In genomic region chrX:59485426-59485825, GRCm38 (mm10) we compare ENCODE assay signal across 25 mouse cellular contexts.
"Had no signal": no experiment of that assay in that cellular context is flagged by ENCODE, and none has a peak within 500 bp of the region (broad histone marks: within the 10 kb centered on the region; RNA-seq: fewer than 3 reads in every experiment).

No protein-coding gene starts in this region.

- H3K9ac ChIP-seq: embryonic facial prominence, embryonic 12.5 days; embryonic facial prominence, embryonic 13.5 days; embryonic facial prominence, embryonic 15.5 days; forebrain, embryonic 12.5 days; forebrain, embryonic 13.5 days; forebrain, embryonic 15.5 days; forebrain, postnatal 0 days had no signal

- H3K27ac ChIP-seq: embryonic facial prominence, embryonic 10.5 days; embryonic facial prominence, embryonic 12.5 days; embryonic facial prominence, embryonic 13.5 days; embryonic facial prominence, embryonic 15.5 days; forebrain, embryonic 10.5 days; forebrain, embryonic 12.5 days; forebrain, embryonic 13.5 days; forebrain, embryonic 15.5 days; gastrocnemius, adult 2 months; heart, adult 2 months; heart, embryonic 10.5 days had no signal

- DNase-seq: cerebellum, adult 9-10 months; cerebellum, adult 9-11 months; cerebellum, postnatal 36 days; embryo, embryonic 11 days; forebrain, postnatal 0 days; gastrocnemius, adult 2 months; gastrocnemius, postnatal 10 days; gastrocnemius, postnatal 14 days; gastrocnemius, postnatal 25 days; gastrocnemius, postnatal 36 days; heart, adult 11 months; heart, adult 18-20 months; heart, adult 2 months had no signal

- H3K27me3 ChIP-seq: embryonic facial prominence, embryonic 12.5 days; embryonic facial prominence, embryonic 13.5 days; embryonic facial prominence, embryonic 15.5 days; forebrain, embryonic 12.5 days; forebrain, embryonic 13.5 days; forebrain, embryonic 15.5 days had no signal

- H3K4me1 ChIP-seq: embryonic facial prominence, embryonic 10.5 days; embryonic facial prominence, embryonic 12.5 days; embryonic facial prominence, embryonic 13.5 days; embryonic facial prominence, embryonic 15.5 days; forebrain, embryonic 10.5 days; forebrain, embryonic 12.5 days; forebrain, embryonic 13.5 days; forebrain, embryonic 15.5 days; heart, embryonic 10.5 days had no signal

- H3K4me3 ChIP-seq: embryonic facial prominence, embryonic 10.5 days; embryonic facial prominence, embryonic 12.5 days; embryonic facial prominence, embryonic 13.5 days; embryonic facial prominence, embryonic 15.5 days; erythroblast, embryonic 14.5 days; forebrain, embryonic 10.5 days; forebrain, embryonic 12.5 days; forebrain, embryonic 13.5 days; forebrain, embryonic 15.5 days; gastrocnemius, adult 2 months; heart, adult 2 months; heart, embryonic 10.5 days had no signal

- H3K4me2 ChIP-seq: embryonic facial prominence, embryonic 12.5 days; embryonic facial prominence, embryonic 13.5 days; embryonic facial prominence, embryonic 15.5 days; forebrain, embryonic 12.5 days; forebrain, embryonic 13.5 days; forebrain, embryonic 15.5 days had no signal

- H3K9me3 ChIP-seq: embryonic facial prominence, embryonic 10.5 days; embryonic facial prominence, embryonic 12.5 days; embryonic facial prominence, embryonic 13.5 days; embryonic facial prominence, embryonic 15.5 days; forebrain, embryonic 10.5 days; forebrain, embryonic 12.5 days; forebrain, embryonic 13.5 days; forebrain, embryonic 15.5 days; heart, embryonic 10.5 days had no signal

- ATAC-seq: forebrain, embryonic 13.5 days; forebrain, embryonic 14.5 days; forebrain, embryonic 15.5 days; forebrain, embryonic 16.5 days; forebrain, postnatal 0 days had no signal

- H3K36me3 ChIP-seq: embryonic facial prominence, embryonic 10.5 days; embryonic facial prominence, embryonic 12.5 days; embryonic facial prominence, embryonic 13.5 days; embryonic facial prominence, embryonic 15.5 days; forebrain, embryonic 10.5 days; forebrain, embryonic 12.5 days; forebrain, embryonic 15.5 days; heart, embryonic 10.5 days had no signal
